Mouse (Mus musculus): ENCODE measurements around the gene Dlg4.

DNA sequence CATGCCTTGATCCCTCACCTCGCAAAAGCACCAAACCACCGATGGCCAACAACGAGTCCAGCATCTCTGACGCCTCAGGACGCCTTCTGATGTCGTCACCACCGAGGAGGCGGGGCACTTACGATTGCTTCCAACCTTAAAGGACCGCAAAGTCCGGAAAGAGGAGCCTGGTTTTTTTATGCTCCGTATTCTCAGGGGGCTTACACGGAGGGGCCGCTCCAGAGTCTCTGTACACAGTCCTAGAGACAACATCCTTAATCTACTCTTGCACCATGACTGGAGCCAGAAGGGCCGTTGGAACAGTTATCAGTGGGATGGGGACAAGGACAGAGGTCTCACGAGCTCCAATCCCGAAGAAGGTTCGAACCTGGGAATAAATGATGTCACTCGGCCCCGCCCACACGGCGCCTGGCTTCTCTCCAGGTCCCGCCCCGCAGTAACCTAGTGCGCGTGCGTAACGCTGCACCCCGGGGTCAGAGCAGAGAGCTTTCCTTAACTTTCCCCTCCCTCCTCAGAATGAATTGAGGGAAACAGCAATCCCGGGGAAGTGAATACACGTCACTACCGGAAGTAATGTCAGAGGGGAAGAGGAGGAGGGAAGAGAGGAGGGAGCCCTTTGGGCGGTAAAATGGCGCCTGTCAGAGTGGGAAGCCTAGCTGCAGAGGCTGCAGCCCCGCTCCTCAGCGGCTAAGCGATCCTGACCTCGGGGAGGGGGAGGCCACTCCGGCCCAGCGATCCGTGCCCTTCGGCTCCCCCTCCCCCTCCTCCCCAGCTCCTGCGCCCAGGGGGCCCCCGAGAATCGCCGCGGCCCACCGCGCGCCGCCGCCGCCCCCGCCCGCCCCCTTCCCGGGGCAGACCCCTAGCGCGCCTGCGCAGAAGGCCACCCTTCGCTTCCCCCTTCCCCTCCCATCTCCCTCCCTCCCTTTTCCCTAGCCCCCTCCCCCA is 36.3 kb upstream of the Dlg4 start:
- peak; percentile 89 for TF ChIP-seq POLR2A (IDR thresholded peaks at IDR 0.05; ENCODE audit: extremely low read depth, insufficient read depth, low read length)
- no peak for TF ChIP-seq CTCF (IDR thresholded peaks at IDR 0.05; ENCODE audit: low read depth, low read length)

All from liver, adult 2 months (tissue).